Mouse (Mus musculus) CD4-positive naive resting alpha-beta T cell, adult 76 days (primary cell): ENCODE results near the gene Tec. TPM values are rescaled to one million over a fixed set of nuclear protein-coding genes. Genes with fewer than 3 reads are reported as not detected.

Source experiments
- total RNA-seq: library from RNA; stranded (reverse); gene quantifications from one replicate; pipeline ENCODE4 v1.2.4, GENCODE M21; 2023

Gene Tec
- 16.7 TPM for total RNA-seq

DNA sequence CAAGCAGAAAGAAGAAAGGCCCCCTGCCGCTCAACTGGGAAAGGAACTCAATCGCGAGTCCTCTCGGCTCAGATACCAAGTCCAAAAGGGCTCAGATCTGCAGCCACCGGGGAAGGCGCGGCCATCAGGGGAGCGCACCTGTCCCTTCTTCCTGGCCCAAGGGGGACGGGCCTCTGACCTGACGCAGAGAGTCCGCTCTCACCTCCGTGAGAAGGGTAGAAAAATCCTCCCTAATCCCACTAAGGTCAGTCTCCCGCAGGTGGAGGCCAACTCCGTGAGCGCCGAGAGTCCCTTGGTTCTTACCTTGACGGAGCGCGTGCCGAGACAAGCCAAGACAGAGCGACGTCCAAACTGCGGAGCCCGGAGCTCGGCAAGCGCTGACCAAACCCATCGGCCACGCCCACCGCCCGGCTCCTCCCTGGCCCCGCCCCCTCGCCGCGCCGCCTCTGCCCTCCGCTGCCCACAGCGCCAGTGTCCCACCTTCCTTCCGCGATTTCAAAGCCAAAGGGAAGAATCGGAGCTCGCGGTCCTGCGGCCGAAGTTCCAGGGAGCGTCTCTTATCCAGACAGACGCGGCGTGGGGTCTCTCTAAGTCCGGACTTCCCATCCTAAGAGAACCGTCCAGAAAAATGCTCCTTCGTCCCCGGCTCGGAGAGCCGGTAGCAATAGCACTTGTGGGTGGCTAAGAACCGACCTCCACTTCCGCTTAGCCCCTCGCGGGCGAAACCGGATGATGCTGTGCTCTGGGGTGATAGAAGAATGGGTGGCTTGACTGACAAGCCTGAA is at the start of gene Tec:
Gene Tec, minus strand, starts transcription at position 393 of the 785 bp plus-strand sequence.

DNA sequence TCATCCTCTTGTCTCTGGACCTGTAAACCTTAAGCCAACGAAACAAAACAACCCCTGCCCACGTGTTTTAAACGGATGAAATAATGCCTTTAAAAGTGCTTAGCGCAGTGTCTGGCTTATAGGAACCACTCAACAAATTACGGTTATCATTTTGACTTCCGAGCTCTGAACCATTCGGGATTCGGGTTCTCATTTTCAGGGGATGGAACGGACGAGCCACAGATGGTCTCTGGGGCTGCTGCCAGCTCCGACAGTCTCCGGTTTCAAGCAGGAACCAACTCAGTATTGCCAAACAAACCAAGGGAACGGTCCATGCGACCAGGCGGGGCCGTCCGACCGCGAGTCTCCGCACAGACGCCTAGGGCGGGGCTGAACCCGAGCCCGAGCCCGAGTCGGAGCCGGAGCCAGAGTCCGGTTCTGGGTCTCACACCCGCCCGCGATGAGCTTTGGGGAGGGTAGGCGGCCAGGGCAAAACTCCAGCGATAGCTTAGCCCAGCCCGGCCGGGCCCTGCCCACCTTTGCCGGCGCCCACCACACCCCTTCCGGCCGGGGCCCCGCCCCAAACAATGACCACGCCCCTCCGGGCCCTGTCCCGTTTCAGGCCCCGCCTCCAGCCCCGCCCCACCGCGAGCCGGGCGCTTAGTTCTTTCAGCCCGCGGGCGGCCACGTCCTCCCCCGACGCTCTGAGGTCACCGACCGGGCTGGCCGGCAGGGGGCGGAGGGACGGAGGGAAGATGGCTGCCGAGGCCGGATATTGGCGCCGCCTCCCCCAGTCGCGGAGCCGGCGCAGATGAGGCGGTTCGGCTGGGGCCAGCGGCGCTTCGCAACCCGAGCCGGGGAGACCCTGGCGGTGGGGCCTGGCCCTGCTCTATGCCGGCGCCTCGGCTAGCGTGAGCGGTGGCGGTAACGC is 45.6 kb upstream of the Tec start, which contains the start of gene Slain2:
Gene Slain2, plus strand, starts transcription at position 657 of the 910 bp plus-strand sequence.

DNA sequence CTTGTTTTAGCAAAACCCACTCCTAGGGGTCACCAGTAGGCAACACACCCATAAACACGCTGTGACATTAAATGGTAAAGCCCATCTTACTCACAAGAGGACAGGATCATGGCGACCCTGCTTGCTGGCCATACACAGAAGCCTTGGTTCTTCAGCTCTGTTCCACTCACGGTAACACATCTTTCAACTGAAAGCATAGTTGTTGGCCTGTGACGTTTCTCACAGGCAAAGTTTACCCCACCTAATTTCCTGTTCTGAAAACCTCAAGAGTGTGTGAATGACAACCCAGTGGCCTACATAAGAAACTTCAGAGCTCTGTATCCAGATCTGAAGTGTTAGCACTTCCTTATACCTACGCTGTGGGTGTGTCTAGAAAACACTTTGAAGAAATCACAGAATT is 115.7 kb downstream of the Tec start, which contains the start of gene Txk:
Gene Txk, minus strand, starts transcription at position 193 of the 400 bp plus-strand sequence.

Other genes starting within 250 kb of the Tec start
- 8.1 TPM for gene Cnga1, start 224.2 kb downstream of the Tec start, total RNA-seq
- 5.1 TPM for gene Nipal1, start 220.7 kb downstream of the Tec start, total RNA-seq
- gene Txk, start 115.7 kb downstream of the Tec start, total RNA-seq: 190 TPM
- gene Slain2, start 45.8 kb upstream of the Tec start, total RNA-seq: 86.5 TPM
- not detected for gene Gm10135, start 106.2 kb upstream of the Tec start, total RNA-seq
- not detected for gene Slc10a4, start 138.4 kb upstream of the Tec start, total RNA-seq